Mouse (Mus musculus) hindbrain, embryonic 16.5 days (tissue): ENCODE measurements around the gene Glp1r. TPM values are rescaled to one million over a fixed set of nuclear protein-coding genes. Genes with fewer than 3 reads are reported as not detected.

Experiments
- ATAC-seq: fragments of 200-750 bp; cut with Nextera tagmentation; 2 replicates; pipeline ENCODE4 v1.8.0; 2017; ENCODE audit warnings: moderate TSS enrichment, moderate library complexity
- H3K27ac ChIP-seq: fragments of 300-500 bp; sonication (generic); 2 replicates; pipeline ENCODE4 v1.5.1; 2014; ENCODE audit warnings: low read depth, mild to moderate bottlenecking, control low read depth, low read length, moderate library complexity
- H3K27me3 ChIP-seq: fragments of 300-500 bp; sonication (generic); replicated peaks from 2 replicates; pipeline ENCODE4 v1.6.1; 2014; ENCODE audit warnings: low read length; ENCODE audit not compliant: control insufficient read depth, insufficient read depth
- H3K36me3 ChIP-seq: fragments of 300-500 bp; sonication (generic); 2 replicates; pipeline ENCODE4 v1.6.1; 2014; ENCODE audit warnings: mild to moderate bottlenecking, low read length, moderate library complexity, mixed read lengths; ENCODE audit not compliant: control insufficient read depth, insufficient read depth
- H3K4me1 ChIP-seq: fragments of 300-500 bp; sonication (generic); 2 replicates; pipeline ENCODE4 v1.6.1; 2014; ENCODE audit warnings: low read depth, low read length; ENCODE audit not compliant: control insufficient read depth, insufficient read depth
- H3K4me2 ChIP-seq: fragments of 300-500 bp; sonication (generic); 2 replicates; pipeline ENCODE4 v1.6.1; 2014; ENCODE audit warnings: mild to moderate bottlenecking, low read length, control low read depth, moderate library complexity
- H3K4me3 ChIP-seq: fragments of 300-500 bp; sonication (generic); 2 replicates; pipeline ENCODE4 v1.5.1; 2014; ENCODE audit warnings: mild to moderate bottlenecking, low read length, control low read depth, moderate library complexity
- H3K9ac ChIP-seq: fragments of 300-500 bp; sonication (generic); 2 replicates; pipeline ENCODE4 v1.6.1; 2014; ENCODE audit warnings: low read depth, mild to moderate bottlenecking, control low read depth, low read length, moderate library complexity
- H3K9me3 ChIP-seq: fragments of 300-500 bp; sonication (generic); 2 replicates; pipeline ENCODE4 v1.6.1; 2014; ENCODE audit warnings: mild to moderate bottlenecking, low read length, moderate library complexity; ENCODE audit not compliant: control insufficient read depth
- WGBS: fragments of 180-500 bp; shearing (Covaris S2); extraction: QIAGEN DNeasy Blood & Tissue Kit; methylation state at CpG from one replicate; pipeline ENCODE4 v1.1.7; 2014; 5-methylcytosine and 5-hydroxymethylcytosine counted together
- polyA plus RNA-seq: library from polyadenylated mRNA; unstranded; fragments of >200 nt; fragmentation: Nextera tagmentation; extraction: Ambion mirVana; gene quantifications from 2 replicates; pipeline ENCODE4 v1.2.1, GENCODE M21; 2015

Glp1r gene
- polyA plus RNA-seq = 0.89 and 1.0 TPM in 2 replicates

DNA sequence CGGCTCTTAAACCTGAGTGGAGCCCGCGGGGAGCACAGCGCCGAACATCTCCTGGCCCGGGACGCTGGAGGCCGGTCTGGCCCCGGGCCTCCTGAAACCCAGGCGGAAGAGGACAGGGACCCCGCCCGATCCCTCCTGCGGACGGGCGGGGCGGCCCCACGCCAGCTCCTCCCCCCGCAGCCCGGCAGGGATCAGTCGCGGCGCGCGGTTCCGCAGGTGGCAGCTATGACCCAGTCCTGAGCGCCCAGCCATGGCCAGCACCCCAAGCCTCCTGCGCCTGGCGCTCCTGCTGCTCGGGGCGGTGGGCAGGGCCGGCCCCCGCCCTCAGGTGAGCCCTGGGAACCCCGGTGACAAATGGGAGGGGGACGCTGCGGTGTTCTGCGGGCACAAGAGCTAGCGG is at the start of gene Glp1r:
Gene Glp1r, plus strand, starts transcription at position 191 of the 400 bp plus-strand sequence.
- peaks cover 17% of the 10 kb centered on the region for H3K27me3 ChIP-seq
- H3K4me3 ChIP-seq = peak within 1 kb of the TSS; percentile 59
- H3K27ac ChIP-seq = no peak within 1 kb of the TSS
- H3K4me1 ChIP-seq = peaks cover 7% of the 10 kb centered on the region
- peak within 1 kb of the TSS; percentile 71 for H3K9ac ChIP-seq
- peak within 1 kb of the TSS; percentile 99 for H3K4me2 ChIP-seq
- WGBS = under 1% methylated on average over 26 of the region's 37 CpGs
- no peaks in the 10 kb centered on the region for H3K36me3 ChIP-seq
- H3K9me3 ChIP-seq = no peaks in the 10 kb centered on the region
- ATAC-seq = no peak

DNA sequence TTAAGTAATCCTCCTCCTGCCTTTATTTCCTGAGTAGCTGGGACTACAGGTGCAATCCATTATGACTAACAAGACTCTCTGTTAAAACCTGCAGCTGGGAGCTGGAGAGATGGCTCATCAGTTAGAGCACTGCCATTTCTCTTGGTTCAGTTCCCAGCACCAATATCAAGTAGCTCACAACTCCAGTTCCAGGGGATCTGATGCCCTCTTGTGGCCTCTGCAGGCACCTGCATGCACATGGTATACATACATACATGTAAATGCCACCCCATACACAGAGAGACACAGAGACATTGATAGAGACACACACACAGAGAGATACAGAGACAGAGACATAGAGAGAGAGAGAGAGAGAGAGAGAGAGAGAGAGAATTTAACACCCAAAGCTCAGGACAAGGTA is 49.3 kb upstream of the Glp1r start:
- H3K4me3 ChIP-seq = no peak overlapping the region
- H3K9ac ChIP-seq = no peak overlapping the region
- no peaks in the 10 kb centered on the region for H3K4me1 ChIP-seq
- H3K36me3 ChIP-seq = no peaks in the 10 kb centered on the region
- no peaks in the 10 kb centered on the region for H3K27me3 ChIP-seq
- no peak for ATAC-seq
- H3K27ac ChIP-seq = no peak overlapping the region
- H3K4me2 ChIP-seq = no peak overlapping the region
- H3K9me3 ChIP-seq = no peaks in the 10 kb centered on the region

DNA sequence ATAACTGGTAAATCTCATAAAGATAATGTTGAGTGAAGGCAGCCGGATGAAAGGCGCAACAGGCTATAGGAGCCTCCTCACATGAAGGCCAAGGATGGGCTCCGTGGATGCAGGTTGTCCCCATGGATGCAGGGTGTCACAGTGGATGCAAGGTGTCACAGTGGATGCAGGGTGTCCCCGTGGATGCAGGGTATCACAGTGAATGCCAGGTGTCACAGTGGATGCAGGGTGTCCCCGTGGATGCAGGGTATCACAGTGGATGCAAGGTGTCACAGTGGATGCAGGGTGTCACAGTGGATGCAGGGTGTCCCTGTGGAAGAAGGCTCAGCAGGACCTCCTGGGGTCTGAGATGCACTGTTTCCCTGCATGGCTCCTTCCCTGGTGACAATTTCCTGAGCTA is 44.3 kb upstream of the Glp1r start:
- no peaks in the 10 kb centered on the region for H3K36me3 ChIP-seq
- H3K27ac ChIP-seq = no peak overlapping the region
- WGBS = 88% methylated on average over 5 of the region's 5 CpGs
- H3K27me3 ChIP-seq = no peaks in the 10 kb centered on the region
- no peaks in the 10 kb centered on the region for H3K9me3 ChIP-seq
- H3K4me3 ChIP-seq = no peak overlapping the region
- H3K4me2 ChIP-seq = no peak overlapping the region
- no peak for ATAC-seq
- no peaks in the 10 kb centered on the region for H3K4me1 ChIP-seq
- no peak overlapping the region for H3K9ac ChIP-seq

DNA sequence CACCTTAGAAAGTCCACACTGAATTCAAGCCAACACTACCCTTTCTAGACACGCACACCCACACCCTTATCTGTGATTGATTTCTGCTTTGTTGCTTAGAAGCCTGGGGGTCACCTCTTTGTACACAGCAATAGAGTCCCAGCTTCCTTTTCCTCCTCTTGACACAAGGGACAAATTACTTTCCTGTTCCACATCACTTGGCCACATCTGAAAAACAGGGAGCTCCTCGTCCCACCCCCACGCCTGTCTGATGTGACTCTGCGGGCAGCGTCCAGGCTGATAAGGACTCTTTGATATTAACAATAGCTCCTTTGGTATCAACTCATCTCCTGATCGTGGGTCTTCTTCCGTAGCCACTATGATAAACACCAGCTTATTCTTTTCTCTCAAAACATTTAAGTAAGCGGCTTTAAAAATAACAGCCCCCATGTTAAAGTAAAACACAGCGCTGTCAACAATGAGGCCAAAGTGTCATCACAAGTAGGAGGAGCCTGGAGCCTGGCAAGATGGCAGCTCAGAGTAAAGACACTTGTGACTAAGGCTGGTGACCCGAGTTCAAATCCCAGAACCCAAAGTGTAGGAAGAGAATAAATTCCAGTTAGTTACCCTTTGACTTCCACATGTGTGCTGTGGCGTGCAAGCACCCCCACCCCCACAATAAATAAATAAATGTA is 42.9 kb upstream of the Glp1r start:
- Histone ChIP-seq H3K27ac (no peak overlapping the region), H3K4me1 (no peaks in the 10 kb centered on the region), H3K36me3 (no peaks in the 10 kb centered on the region), H3K4me3 (no peak overlapping the region), H3K27me3 (no peaks in the 10 kb centered on the region), H3K9me3 (no peaks in the 10 kb centered on the region), H3K9ac (no peak overlapping the region), H3K4me2 (no peak overlapping the region)
- 52% methylated on average over 11 of the region's 11 CpGs for WGBS
- no peak for ATAC-seq

DNA sequence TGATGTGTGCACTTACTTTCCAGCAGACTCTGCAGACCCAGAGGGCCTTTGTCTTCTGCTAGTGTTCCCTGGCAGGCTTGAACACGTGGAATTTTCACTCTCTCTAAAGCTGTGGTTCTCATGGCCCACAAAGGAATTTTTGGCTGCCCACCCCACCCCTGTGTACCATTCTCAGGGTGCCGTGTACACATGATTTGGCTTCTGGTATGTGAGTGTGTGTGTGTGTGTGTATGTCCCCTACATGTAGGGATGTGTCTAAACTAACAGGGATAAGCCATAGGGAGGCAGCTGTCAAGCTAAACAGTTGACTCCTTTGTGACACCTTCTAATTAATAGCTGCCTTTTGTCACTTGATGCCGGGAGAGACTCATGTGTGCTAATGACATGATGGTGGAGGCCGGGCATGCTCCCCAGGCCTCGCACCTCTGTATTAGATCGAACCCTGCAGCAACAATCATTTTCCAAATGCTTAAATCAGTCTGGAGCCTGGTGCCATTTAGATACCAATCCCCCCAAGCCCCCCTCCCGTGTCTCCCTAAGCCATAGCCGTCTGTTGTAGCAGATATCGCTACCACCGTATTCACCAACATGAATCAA is 41.5 kb upstream of the Glp1r start:
- WGBS = 20% methylated on average over 10 of the region's 10 CpGs
- Histone ChIP-seq H3K27ac (no peak overlapping the region), H3K4me2 (no peak overlapping the region)

DNA sequence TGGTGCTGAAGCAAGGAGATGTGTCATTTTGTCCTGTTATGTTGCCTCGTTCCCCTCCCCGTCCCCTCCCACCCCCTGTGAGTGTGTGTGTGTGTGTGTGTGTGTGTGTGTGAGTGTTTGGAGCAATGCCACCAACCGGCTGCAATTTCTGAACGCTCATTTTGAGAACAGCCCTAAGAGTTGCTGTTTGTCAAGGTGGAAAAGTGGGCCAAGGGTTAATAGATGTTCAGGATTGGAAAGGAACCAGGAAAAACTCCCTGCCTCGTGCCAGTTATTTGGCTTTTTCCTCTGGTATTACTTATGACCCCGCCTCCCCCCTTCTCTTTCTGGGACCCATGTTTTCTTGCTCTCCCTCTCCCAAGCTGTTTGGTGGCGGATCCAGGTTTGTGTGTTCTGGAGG is 41.0 kb upstream of the Glp1r start:
- 33% methylated on average over 7 of the region's 7 CpGs for WGBS
- no peaks in the 10 kb centered on the region for H3K27me3 ChIP-seq
- no peak overlapping the region for H3K4me2 ChIP-seq
- H3K9me3 ChIP-seq = no peaks in the 10 kb centered on the region
- H3K27ac ChIP-seq = no peak overlapping the region
- H3K9ac ChIP-seq = no peak overlapping the region
- peaks cover 2% of the 10 kb centered on the region; the same call in 1 of the 2 replicates for H3K4me1 ChIP-seq
- no peak; the same call in 1 of the 2 replicates for ATAC-seq
- no peaks in the 10 kb centered on the region for H3K36me3 ChIP-seq
- H3K4me3 ChIP-seq = no peak overlapping the region

More for the DNA sequence above, 41.5 kb upstream of the Glp1r start:
- no peaks in the 10 kb centered on the region for H3K27me3 ChIP-seq
- H3K4me3 ChIP-seq = no peak overlapping the region
- ATAC-seq = peak; percentile 46; the same call in 1 of the 2 replicates
- H3K9me3 ChIP-seq = no peaks in the 10 kb centered on the region
- H3K9ac ChIP-seq = no peak overlapping the region
- peaks cover 2% of the 10 kb centered on the region; the same call in 1 of the 2 replicates for H3K4me1 ChIP-seq
- no peaks in the 10 kb centered on the region for H3K36me3 ChIP-seq

DNA sequence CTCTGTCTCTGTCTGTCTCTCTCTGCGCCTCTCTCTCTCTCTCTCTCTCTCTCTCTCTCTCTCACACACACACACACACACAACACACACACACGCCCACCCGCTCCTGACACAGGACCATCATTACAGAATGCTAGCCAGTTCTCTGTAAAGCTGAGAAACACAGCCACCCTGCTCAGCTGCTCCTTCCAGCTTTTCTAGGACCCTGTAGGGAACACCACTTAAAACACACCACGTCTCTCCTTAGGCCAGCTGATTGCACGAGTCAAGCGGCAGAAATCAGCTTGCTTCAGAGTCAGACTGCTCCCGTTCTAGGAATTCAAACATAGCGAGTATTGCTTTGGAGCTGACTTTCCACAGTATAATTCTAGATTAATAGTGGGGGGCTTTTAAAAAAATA is 35.3 kb upstream of the Glp1r start:
- Histone ChIP-seq H3K27ac (no peak overlapping the region), H3K9ac (no peak overlapping the region), H3K9me3 (no peaks in the 10 kb centered on the region), H3K4me3 (no peak overlapping the region), H3K4me2 (no peak overlapping the region), H3K4me1 (peaks cover 2% of the 10 kb centered on the region; the same call in 1 of the 2 replicates), H3K27me3 (no peaks in the 10 kb centered on the region), H3K36me3 (no peaks in the 10 kb centered on the region)
- no peak for ATAC-seq
- WGBS = 54% methylated on average over 8 of the region's 8 CpGs

DNA sequence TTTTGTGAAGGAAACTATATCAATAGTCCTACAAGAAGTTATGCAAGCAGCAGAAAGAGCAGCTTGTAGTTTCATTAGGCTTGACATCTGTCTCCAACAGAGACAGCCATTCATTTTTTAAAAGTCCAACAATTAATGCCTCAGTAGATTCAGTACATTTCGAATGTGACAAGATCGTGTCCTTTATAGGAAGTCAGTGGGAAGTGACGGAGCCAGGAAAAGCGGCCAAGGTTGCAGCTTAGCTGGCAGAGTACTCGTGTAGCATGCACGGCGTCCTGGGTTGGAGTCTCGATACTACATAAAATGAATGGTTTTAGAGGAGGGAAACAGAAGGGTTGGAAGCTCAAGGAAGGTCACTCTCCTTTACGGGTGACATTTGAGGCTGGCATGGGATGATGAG is 34.7 kb upstream of the Glp1r start:
- no peak for ATAC-seq
- Histone ChIP-seq H3K9me3 (no peaks in the 10 kb centered on the region), H3K9ac (no peak overlapping the region), H3K36me3 (no peaks in the 10 kb centered on the region), H3K4me2 (no peak overlapping the region), H3K27me3 (no peaks in the 10 kb centered on the region), H3K27ac (no peak overlapping the region), H3K4me3 (no peak overlapping the region), H3K4me1 (peaks cover 2% of the 10 kb centered on the region; the same call in 1 of the 2 replicates)
- WGBS = 63% methylated on average over 9 of the region's 9 CpGs

DNA sequence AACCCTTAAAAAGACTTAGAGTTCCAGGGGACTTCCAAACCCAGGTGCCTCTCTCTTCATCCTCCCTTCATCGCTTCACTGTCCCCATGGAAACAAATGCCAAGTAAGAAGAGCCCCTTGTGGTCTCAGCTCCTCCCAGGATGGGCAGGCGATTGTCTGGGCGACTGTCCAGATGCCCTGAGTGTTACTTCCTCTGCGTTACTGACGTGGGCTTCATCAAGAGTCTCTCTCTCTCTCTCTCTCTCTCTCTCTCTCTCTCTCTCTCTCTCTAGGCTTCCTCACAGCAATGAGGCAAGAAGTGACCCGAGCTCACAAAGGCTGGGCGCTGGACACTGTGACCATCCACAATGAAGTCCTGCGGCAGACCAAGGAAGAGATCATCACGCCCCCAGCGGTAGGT is 30.6 kb upstream of the Glp1r start:
- Histone ChIP-seq H3K9ac (no peak overlapping the region), H3K9me3 (no peaks in the 10 kb centered on the region), H3K4me1 (no peaks in the 10 kb centered on the region), H3K4me2 (no peak overlapping the region), H3K36me3 (no peaks in the 10 kb centered on the region), H3K4me3 (no peak overlapping the region), H3K27me3 (no peaks in the 10 kb centered on the region), H3K27ac (no peak overlapping the region)
- WGBS = 25% methylated on average over 10 of the region's 10 CpGs
- no peak for ATAC-seq
